Mouse (Mus musculus): ENCODE data around the gene Car14.

GRCm38 (mm10) chr3:95882816-95883425, 21.6 kb downstream of the Car14 start:
- TF ChIP-seq GATA1 (IDR thresholded peaks at IDR 0.05; ENCODE audit: borderline replicate concordance, low read length): no peak
- no peak for TF ChIP-seq FLI1 (IDR thresholded peaks at IDR 0.05; ENCODE audit: low read length)

Measured in megakaryocyte, embryonic 14.5 days (primary cell).